In the genomic region with DNA sequence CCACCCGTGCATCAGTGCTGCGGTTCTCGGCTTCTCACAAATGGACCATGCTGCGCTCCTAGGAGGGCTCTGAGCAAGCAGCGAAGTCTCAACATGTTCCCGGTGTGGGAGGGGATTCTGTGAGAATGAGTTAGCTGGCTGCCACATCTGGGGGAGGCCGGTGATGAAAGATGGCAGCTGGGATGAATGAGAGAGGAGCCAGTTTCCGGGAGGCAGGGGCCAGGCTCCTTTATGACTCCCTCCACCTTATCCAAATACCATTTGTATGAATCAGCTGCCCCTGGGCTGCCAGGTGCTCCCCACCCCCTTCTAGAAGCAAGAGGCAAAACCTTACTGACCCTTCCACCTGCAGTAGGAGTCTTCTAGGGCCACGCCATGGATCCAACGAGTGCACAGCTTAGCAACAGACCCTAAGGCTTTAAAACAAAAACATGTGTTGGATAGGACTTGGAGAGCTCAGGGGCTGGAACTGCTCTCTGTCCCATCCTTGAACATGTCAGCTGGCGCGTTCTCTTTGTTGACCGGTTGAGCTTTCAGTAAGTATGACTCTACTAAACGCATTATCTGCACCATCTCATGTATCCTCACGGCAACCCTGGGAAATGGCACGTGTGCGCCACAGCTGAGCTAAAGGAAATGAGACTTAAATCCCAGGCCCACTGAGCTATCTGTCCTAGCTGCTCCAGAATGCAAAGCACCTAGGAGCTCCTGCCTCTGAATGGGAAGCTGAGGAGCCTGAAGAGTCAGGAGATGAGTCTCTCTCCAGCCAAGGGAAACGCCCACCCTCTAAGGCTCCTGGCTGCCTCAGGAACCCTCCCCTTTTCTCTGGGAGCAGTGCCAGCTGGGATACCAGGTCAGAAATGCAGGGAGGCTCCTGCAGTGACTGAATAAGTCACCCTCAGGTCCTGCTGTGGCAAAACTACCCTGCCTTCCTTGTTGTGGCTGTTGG, we compare ENCODE assay signal across 8 mouse cellular contexts. TPM values are rescaled to one million over a fixed set of nuclear protein-coding genes. Genes with fewer than 3 reads are reported as not detected.
A peak's percentile ranks its signal among the peaks of the same experiment; 100 is the strongest.
DNase-seq lines count a peak whose midpoint lies in the region; ATAC-seq lines count a peak whose summit lies in the region.

No protein-coding gene starts in this region.

- WGBS in kidney, embryonic 16.5 days: 70% methylated on average over 18 of the region's 18 CpGs
- WGBS in intestine, embryonic 15.5 days: 80% methylated on average over 18 of the region's 18 CpGs
- WGBS in hindbrain, embryonic 11.5 days: 85% methylated on average over 18 of the region's 18 CpGs
- 88% methylated on average over 18 of the region's 18 CpGs for WGBS in forebrain, embryonic 12.5 days

- H3K4me3 ChIP-seq in kidney, embryonic 16.5 days (ENCODE audit: low read length): no peak overlapping the region
- no peak overlapping the region for H3K4me3 ChIP-seq in intestine, embryonic 15.5 days (replicated peaks)
- H3K4me3 ChIP-seq in hindbrain, embryonic 11.5 days (ENCODE audit: low read depth, low read length): no peak overlapping the region
- H3K4me3 ChIP-seq in forebrain, embryonic 12.5 days (replicated peaks): no peak overlapping the region

- H3K36me3 ChIP-seq in kidney, embryonic 16.5 days (ENCODE audit: insufficient read depth, low read length): no peaks in the 10 kb centered on the region
- H3K36me3 ChIP-seq in intestine, embryonic 15.5 days: no peaks in the 10 kb centered on the region
- no peaks in the 10 kb centered on the region for H3K36me3 ChIP-seq in hindbrain, embryonic 11.5 days (ENCODE audit: control insufficient read depth, insufficient read depth, low read length)
- H3K36me3 ChIP-seq in forebrain, embryonic 12.5 days (replicated peaks): no peaks in the 10 kb centered on the region

- no peaks in the 10 kb centered on the region for H3K9me3 ChIP-seq in kidney, embryonic 16.5 days (ENCODE audit: low read length)
- H3K9me3 ChIP-seq in intestine, embryonic 15.5 days: no peaks in the 10 kb centered on the region
- H3K9me3 ChIP-seq in hindbrain, embryonic 11.5 days (ENCODE audit: control insufficient read depth, low read length): no peaks in the 10 kb centered on the region
- no peaks in the 10 kb centered on the region for H3K9me3 ChIP-seq in forebrain, embryonic 12.5 days

- no peaks in the 10 kb centered on the region for H3K27me3 ChIP-seq in kidney, embryonic 16.5 days (ENCODE audit: insufficient read depth, low read length)
- no peaks in the 10 kb centered on the region for H3K27me3 ChIP-seq in intestine, embryonic 15.5 days (replicated peaks)
- no peaks in the 10 kb centered on the region for H3K27me3 ChIP-seq in hindbrain, embryonic 11.5 days (ENCODE audit: control insufficient read depth, insufficient read depth, low read length)
- no peaks in the 10 kb centered on the region for H3K27me3 ChIP-seq in forebrain, embryonic 12.5 days

- no peak overlapping the region for H3K4me2 ChIP-seq in kidney, embryonic 16.5 days (replicated peaks; ENCODE audit: low read depth, low read length)
- no peak overlapping the region for H3K4me2 ChIP-seq in intestine, embryonic 15.5 days (replicated peaks)
- no peak overlapping the region for H3K4me2 ChIP-seq in hindbrain, embryonic 11.5 days (replicated peaks; ENCODE audit: low read depth, low read length)
- H3K4me2 ChIP-seq in forebrain, embryonic 12.5 days: no peak overlapping the region

- DNase-seq in kidney, adult 11 months: peak; percentile 27
- DNase-seq in gastrocnemius, postnatal 10 days: peak; percentile 45
- DNase-seq in lung, postnatal 36 days: peak; percentile 21
- no peak for DNase-seq in hindbrain, embryonic 11.5 days (ENCODE audit: low spot score)
- DNase-seq in spleen, postnatal 10 days (ENCODE audit: low spot score in 2 of 2): no peak

- H3K27ac ChIP-seq in kidney, embryonic 16.5 days (ENCODE audit: low read length): no peak overlapping the region
- H3K27ac ChIP-seq in intestine, embryonic 15.5 days: no peak overlapping the region
- H3K27ac ChIP-seq in hindbrain, embryonic 11.5 days (ENCODE audit: low read depth, low read length): no peak overlapping the region
- no peak overlapping the region for H3K27ac ChIP-seq in forebrain, embryonic 12.5 days

- H3K9ac ChIP-seq in kidney, embryonic 16.5 days (replicated peaks; ENCODE audit: low read length): no peak overlapping the region
- H3K9ac ChIP-seq in intestine, embryonic 15.5 days: no peak overlapping the region
- H3K9ac ChIP-seq in hindbrain, embryonic 11.5 days (ENCODE audit: low read depth, low read length): no peak overlapping the region
- no peak overlapping the region for H3K9ac ChIP-seq in forebrain, embryonic 12.5 days

- ATAC-seq in kidney, embryonic 16.5 days (ENCODE audit: low FRiP score, low TSS enrichment): no peak
- ATAC-seq in intestine, embryonic 15.5 days: 0 out of 2 replicates have a peak, but pooled peaks have one; percentile 40
- ATAC-seq in hindbrain, embryonic 11.5 days (ENCODE audit: low FRiP score): no peak
- no peak for ATAC-seq in forebrain, embryonic 12.5 days (ENCODE audit: low FRiP score)

- 0 out of 2 replicates have a peak, but pooled peaks cover 2% of the 10 kb centered on the region for H3K4me1 ChIP-seq in kidney, embryonic 16.5 days (ENCODE audit: insufficient read depth, low read length)
- 0 out of 2 replicates have a peak, but pooled peaks cover 4% of the 10 kb centered on the region for H3K4me1 ChIP-seq in intestine, embryonic 15.5 days (replicated peaks)
- no peaks in the 10 kb centered on the region for H3K4me1 ChIP-seq in hindbrain, embryonic 11.5 days (replicated peaks; ENCODE audit: control insufficient read depth, insufficient read depth, low read length)
- H3K4me1 ChIP-seq in forebrain, embryonic 12.5 days: no peaks in the 10 kb centered on the region

RNA-seq across cellular contexts. Expression of a gene that starts 30.9 kb away (rescaled TPM):
- polyA plus RNA-seq in kidney, embryonic 16.5 days (2015; fragmentation: Nextera tagmentation; extraction: Ambion mirVana): 23.7 and 27.7 TPM in 2 replicates
- 1 to 10 TPM; 6.0 to 7.3 TPM for total RNA-seq in gastrocnemius, postnatal 10 days (2021)
- polyA plus RNA-seq in intestine, embryonic 15.5 days (2015; fragmentation: Nextera tagmentation; extraction: Ambion mirVana): 15.9 and 16.6 TPM in 2 replicates
- polyA plus RNA-seq in hindbrain, embryonic 11.5 days (2014; fragmentation: Nextera tagmentation; extraction: Ambion mirVana): 19.9 and 25.6 TPM in 2 replicates
- polyA plus RNA-seq in forebrain, embryonic 12.5 days (2016; fragmentation: Nextera tagmentation; extraction: Ambion mirVana): 10.9 and 11.1 TPM in 2 replicates

Comparison
In these comparisons a context has a peak if more than half of its experiments do, and no peak if none do; other contexts are left out.
1. DNase-seq: peak in kidney, adult 11 months (single experiment), gastrocnemius, postnatal 10 days (single experiment) and lung, postnatal 36 days (single experiment); none in hindbrain, embryonic 11.5 days (single experiment) and spleen, postnatal 10 days (0 of 2).